Comparison of ENCODE assay signal across 8 mouse cellular contexts in genomic region chr11:70254337-70254736, GRCm38 (mm10). TPM values are rescaled to one million over a fixed set of nuclear protein-coding genes. Genes with fewer than 3 reads are reported as not detected.
DNase-seq lines count a peak whose midpoint lies in the region; ATAC-seq and TF ChIP-seq lines count a peak whose summit lies in the region.

No protein-coding gene starts in this region.

- no peak for TF ChIP-seq CTCF in ES-Bruce4 (IDR thresholded peaks at IDR 0.05; ENCODE audit: low read depth, low read length)

- no peaks in the 10 kb centered on the region for H3K36me3 ChIP-seq in ES-Bruce4 (ENCODE audit: control insufficient read depth, insufficient read depth, low read length, poor library complexity, severe bottlenecking)
- H3K36me3 ChIP-seq in hindbrain, embryonic 12.5 days, result no peaks in the 10 kb centered on the region
- H3K36me3 ChIP-seq in midbrain, embryonic 11.5 days (ENCODE audit: control insufficient read depth, insufficient read depth, low read length), result no peaks in the 10 kb centered on the region

- H3K4me1 ChIP-seq in ES-Bruce4 (ENCODE audit: control insufficient read depth, insufficient read depth, low read length), result no peaks in the 10 kb centered on the region
- H3K4me1 ChIP-seq in hindbrain, embryonic 12.5 days, result peaks cover 10% of the 10 kb centered on the region
- no peaks in the 10 kb centered on the region for H3K4me1 ChIP-seq in midbrain, embryonic 11.5 days (ENCODE audit: control insufficient read depth, insufficient read depth, low read length)

- peak; percentile 86 for DNase-seq in heart, adult 11 months
- DNase-seq in heart, postnatal 4 days, result no peak
- DNase-seq in midbrain, embryonic 11.5 days (ENCODE audit: low spot score, missing footprints), result peak; percentile 84
- no peak for DNase-seq in cerebellum, postnatal 14 days
- no peak for DNase-seq in right cerebral cortex, adult 18-20 months
- no peak for DNase-seq in cerebellum, postnatal 36 days

- H3K9ac ChIP-seq in ES-Bruce4 (ENCODE audit: low read depth, poor library complexity, severe bottlenecking), result no peak overlapping the region
- H3K9ac ChIP-seq in hindbrain, embryonic 12.5 days, result no peak overlapping the region
- no peak overlapping the region for H3K9ac ChIP-seq in midbrain, embryonic 11.5 days (ENCODE audit: low read length)

- no peak for ATAC-seq in hindbrain, embryonic 12.5 days (ENCODE audit: low FRiP score)
- no peak for ATAC-seq in midbrain, embryonic 11.5 days (ENCODE audit: low FRiP score)

- H3K4me2 ChIP-seq in hindbrain, embryonic 12.5 days (replicated peaks), result peak overlapping the region; percentile 46
- H3K4me2 ChIP-seq in midbrain, embryonic 11.5 days, result peak overlapping the region; percentile 42; the same call in 1 of the 2 replicates

- TF ChIP-seq POLR2A in ES-Bruce4 (IDR thresholded peaks at IDR 0.05; ENCODE audit: insufficient read depth, low read length), result no peak

- 4% methylated on average over 18 of the region's 18 CpGs for WGBS in hindbrain, embryonic 12.5 days
- WGBS in midbrain, embryonic 11.5 days, result 5% methylated on average over 18 of the region's 18 CpGs

- peak overlapping the region; percentile 35 for H3K4me3 ChIP-seq in ES-Bruce4 (ENCODE audit: low read depth, low read length)
- H3K4me3 ChIP-seq in hindbrain, embryonic 12.5 days, result peak overlapping the region; percentile 20
- no peak overlapping the region for H3K4me3 ChIP-seq in midbrain, embryonic 11.5 days (ENCODE audit: low read depth, low read length)

- H3K27me3 ChIP-seq in ES-Bruce4 (ENCODE audit: control insufficient read depth, insufficient read depth, low read length, poor library complexity, severe bottlenecking), result peaks cover 5% of the 10 kb centered on the region
- H3K27me3 ChIP-seq in hindbrain, embryonic 12.5 days, result peaks cover 67% of the 10 kb centered on the region
- H3K27me3 ChIP-seq in midbrain, embryonic 11.5 days (ENCODE audit: control insufficient read depth, insufficient read depth, low read length), result peaks cover 30% of the 10 kb centered on the region

- H3K9me3 ChIP-seq in ES-Bruce4 (replicated peaks; ENCODE audit: control insufficient read depth, insufficient read depth, low read length, poor library complexity, severe bottlenecking), result no peaks in the 10 kb centered on the region
- H3K9me3 ChIP-seq in hindbrain, embryonic 12.5 days (replicated peaks), result no peaks in the 10 kb centered on the region
- no peaks in the 10 kb centered on the region for H3K9me3 ChIP-seq in midbrain, embryonic 11.5 days (ENCODE audit: control insufficient read depth, low read length)

- no peak for TF ChIP-seq EP300 in ES-Bruce4 (IDR thresholded peaks at IDR 0.05; ENCODE audit: insufficient read depth, low read depth, low read length)

- H3K27ac ChIP-seq in ES-Bruce4 (ENCODE audit: insufficient read depth, low read length), result no peak overlapping the region
- H3K27ac ChIP-seq in hindbrain, embryonic 12.5 days, result no peak overlapping the region
- H3K27ac ChIP-seq in midbrain, embryonic 11.5 days (ENCODE audit: low read depth, low read length), result no peak overlapping the region

RNA-seq across cellular contexts. Expression of gene Alox12, which starts 0.8 kb away (rescaled TPM):
- total RNA-seq in heart, postnatal 4 days (2021), result 1 to 10 TPM; 2.8 to 3.0 TPM
- polyA plus RNA-seq in ES-Bruce4 (2011; ENCODE audit: insufficient read depth, insufficient read length, low read depth, missing spikeins), result 1.4 and 2.1 TPM in 2 replicates
- polyA plus RNA-seq in hindbrain, embryonic 12.5 days (2016; fragmentation: Nextera tagmentation; extraction: Ambion mirVana), result 2.2 and 3.3 TPM in 2 replicates
- 3.2 and 3.4 TPM in 2 replicates for polyA plus RNA-seq in midbrain, embryonic 11.5 days (2014; fragmentation: Nextera tagmentation; extraction: Ambion mirVana)

RNA-seq across cellular contexts. Expression of gene Rnasek, which starts 14.7 kb away (rescaled TPM):
- total RNA-seq in heart, postnatal 4 days (2021), result 10 to 100 TPM; 95.8 to 96.1 TPM
- 88.5 and 97.8 TPM in 2 replicates for polyA plus RNA-seq in ES-Bruce4 (2011; ENCODE audit: insufficient read depth, insufficient read length, low read depth, missing spikeins)
- polyA plus RNA-seq in hindbrain, embryonic 12.5 days (2016; fragmentation: Nextera tagmentation; extraction: Ambion mirVana), result 195 and 200 TPM in 2 replicates
- polyA plus RNA-seq in midbrain, embryonic 11.5 days (2014; fragmentation: Nextera tagmentation; extraction: Ambion mirVana), result 126 and 127 TPM in 2 replicates

RNA-seq across cellular contexts. Expression of gene Gm21988, which starts 14.7 kb away (rescaled TPM):
- total RNA-seq in heart, postnatal 4 days (2021), result 1 to 10 TPM; 2.4 to 2.6 TPM
- polyA plus RNA-seq in ES-Bruce4 (2011; ENCODE audit: insufficient read depth, insufficient read length, low read depth, missing spikeins), result 0.55 and 0.65 TPM in 2 replicates
- 11.3 and 14.6 TPM in 2 replicates for polyA plus RNA-seq in hindbrain, embryonic 12.5 days (2016; fragmentation: Nextera tagmentation; extraction: Ambion mirVana)
- 9.7 and 12.1 TPM in 2 replicates for polyA plus RNA-seq in midbrain, embryonic 11.5 days (2014; fragmentation: Nextera tagmentation; extraction: Ambion mirVana)

RNA-seq across cellular contexts. Expression of gene 0610010K14Rik, which starts 16.6 kb away (rescaled TPM):
- total RNA-seq in heart, postnatal 4 days (2021), result 10 to 100 TPM; 72.3 to 79.4 TPM
- polyA plus RNA-seq in ES-Bruce4 (2011; ENCODE audit: insufficient read depth, insufficient read length, low read depth, missing spikeins), result 108 and 126 TPM in 2 replicates
- 197 and 210 TPM in 2 replicates for polyA plus RNA-seq in hindbrain, embryonic 12.5 days (2016; fragmentation: Nextera tagmentation; extraction: Ambion mirVana)
- 226 and 232 TPM in 2 replicates for polyA plus RNA-seq in midbrain, embryonic 11.5 days (2014; fragmentation: Nextera tagmentation; extraction: Ambion mirVana)

RNA-seq across cellular contexts. Expression of gene Bcl6b, which starts 24.7 kb away (rescaled TPM):
- total RNA-seq in heart, postnatal 4 days (2021), result 10 to 100 TPM; 47.0 to 53.6 TPM
- 4.1 TPM in 2 replicates for polyA plus RNA-seq in ES-Bruce4 (2011; ENCODE audit: insufficient read depth, insufficient read length, low read depth, missing spikeins)
- polyA plus RNA-seq in hindbrain, embryonic 12.5 days (2016; fragmentation: Nextera tagmentation; extraction: Ambion mirVana), result 5.4 and 8.3 TPM in 2 replicates
- polyA plus RNA-seq in midbrain, embryonic 11.5 days (2014; fragmentation: Nextera tagmentation; extraction: Ambion mirVana), result 4.9 and 5.4 TPM in 2 replicates

Comparison
In these comparisons a context has a peak if more than half of its experiments do, and no peak if none do; other contexts are left out.
1. DNase-seq: peak in heart, adult 11 months (single experiment) and midbrain, embryonic 11.5 days (single experiment); none in heart, postnatal 4 days (single experiment), cerebellum, postnatal 14 days (0 of 2), right cerebral cortex, adult 18-20 months (single experiment) and cerebellum, postnatal 36 days (0 of 2).